Mouse (Mus musculus): ENCODE results near the gene G530012D18Rik. TPM values are rescaled to one million over a fixed set of nuclear protein-coding genes. Genes with fewer than 3 reads are reported as not detected.
"Not testable (repeated sequence)": the region's sequence is repeated elsewhere in the genome, so short reads cannot be mapped to it uniquely, and the experiment has no call there.

G530012D18Rik gene
- not detected for total RNA-seq (2021)
- long read RNA-seq: 0 reads

GRCm38 (mm10) chr1:85575376-85575775, at the start of gene G530012D18Rik:
Gene G530012D18Rik, plus strand, starts transcription at chr1:85575676.
- not testable (repeated sequence) for DNase-seq (ENCODE audit: low spot score in 2 of 2)

GRCm38 (mm10) chr1:85526401-85526800, 49.1 kb upstream of the G530012D18Rik start:
- DNase-seq (ENCODE audit: low spot score in 2 of 2): not testable (repeated sequence)

DNA sequence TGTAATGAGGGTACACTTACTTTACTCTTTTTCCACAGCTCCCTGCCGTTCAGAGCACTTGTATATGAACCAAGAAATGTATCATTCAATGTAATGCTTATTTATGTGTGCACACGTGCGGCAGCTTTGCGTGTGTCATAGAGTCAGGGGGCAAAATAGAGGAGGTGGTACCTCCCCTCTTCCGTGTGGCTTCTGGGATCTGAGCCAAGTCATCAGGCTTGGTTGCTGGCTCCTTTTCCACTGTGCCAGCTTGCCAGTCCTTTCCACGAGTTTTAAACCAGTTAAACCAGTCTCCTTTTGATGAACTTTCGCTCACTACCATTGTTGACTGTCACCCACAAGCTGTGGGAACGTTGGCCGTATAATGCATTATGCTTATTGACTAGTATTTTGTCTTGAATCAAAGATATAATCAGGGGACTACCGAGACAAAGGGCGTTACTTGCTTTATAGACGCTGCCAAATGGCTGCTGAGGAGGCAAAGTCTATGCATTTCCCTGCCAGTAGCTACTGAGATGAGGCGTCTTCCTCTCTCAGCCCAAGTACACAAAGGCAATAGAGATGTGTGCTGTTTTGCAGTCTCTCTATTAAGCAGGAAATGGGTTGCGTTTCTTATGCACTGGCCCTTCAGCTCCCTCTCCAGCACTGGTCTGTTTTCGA, 46.9 kb upstream of the G530012D18Rik start:
- peak in 1 of 2 experiments; percentile 8 for DNase-seq (ENCODE audit: low spot score in 2 of 2)

DNA sequence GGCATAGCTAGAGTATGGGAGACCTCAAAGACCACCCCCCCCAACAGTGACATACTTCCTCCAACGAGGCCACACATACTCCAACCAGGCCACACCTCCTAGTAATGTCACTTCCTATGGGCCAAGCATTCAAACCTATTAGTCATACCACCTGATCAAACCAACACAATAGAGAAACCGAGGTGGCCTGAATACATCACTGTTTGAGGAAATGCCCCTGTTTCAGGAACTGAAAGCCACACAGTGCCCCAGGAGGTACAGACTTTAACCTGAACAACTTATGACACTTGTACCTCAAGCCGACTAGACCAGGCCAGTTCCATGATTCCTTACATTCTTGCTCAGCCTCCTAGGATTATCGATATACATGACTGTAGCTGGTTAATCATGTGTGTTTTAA, 31.7 kb upstream of the G530012D18Rik start:
- not testable (repeated sequence) for DNase-seq (ENCODE audit: low spot score in 2 of 2)

DNA sequence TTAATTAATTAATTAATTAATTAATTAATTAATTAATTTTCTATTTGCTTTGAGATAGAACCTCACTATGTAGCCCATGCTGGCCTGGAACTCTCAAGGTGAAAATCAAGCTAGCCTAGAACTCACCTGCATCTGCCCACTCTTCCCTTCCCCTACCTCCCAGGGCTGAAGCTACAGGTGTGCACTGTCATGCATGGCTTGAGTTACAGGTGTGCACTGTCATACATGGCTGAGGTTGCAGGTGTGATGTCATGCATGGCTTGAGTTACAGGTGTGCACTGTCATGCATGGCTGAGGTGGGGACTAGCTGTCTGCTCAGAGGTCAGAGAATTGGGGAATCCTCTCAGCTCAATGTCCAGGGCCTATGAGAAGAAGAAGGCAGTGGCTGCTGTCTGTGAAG, 29.0 kb upstream of the G530012D18Rik start:
- DNase-seq (ENCODE audit: low spot score in 2 of 2): not testable (repeated sequence)

DNA sequence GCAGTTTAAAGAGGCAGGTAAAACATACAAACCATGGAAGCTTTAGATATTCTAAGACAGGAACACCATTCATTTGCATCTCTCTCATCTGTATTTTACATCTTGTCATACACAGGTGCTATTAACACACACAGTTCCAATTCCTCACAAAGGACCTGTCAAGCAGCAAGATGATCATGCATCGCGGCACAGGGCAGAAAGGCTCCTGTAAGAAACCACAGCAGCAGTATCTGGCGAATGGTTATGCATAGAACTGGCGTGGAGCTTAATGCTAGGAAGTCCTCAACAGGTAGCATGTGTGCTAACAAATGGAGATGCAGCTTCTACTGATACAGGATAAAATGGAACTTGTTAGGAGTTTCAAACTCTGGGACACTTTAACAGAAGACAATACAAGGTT, 20.2 kb upstream of the G530012D18Rik start:
- peak in 1 of 2 experiments; percentile 31 for DNase-seq (ENCODE audit: low spot score in 2 of 2)

DNA sequence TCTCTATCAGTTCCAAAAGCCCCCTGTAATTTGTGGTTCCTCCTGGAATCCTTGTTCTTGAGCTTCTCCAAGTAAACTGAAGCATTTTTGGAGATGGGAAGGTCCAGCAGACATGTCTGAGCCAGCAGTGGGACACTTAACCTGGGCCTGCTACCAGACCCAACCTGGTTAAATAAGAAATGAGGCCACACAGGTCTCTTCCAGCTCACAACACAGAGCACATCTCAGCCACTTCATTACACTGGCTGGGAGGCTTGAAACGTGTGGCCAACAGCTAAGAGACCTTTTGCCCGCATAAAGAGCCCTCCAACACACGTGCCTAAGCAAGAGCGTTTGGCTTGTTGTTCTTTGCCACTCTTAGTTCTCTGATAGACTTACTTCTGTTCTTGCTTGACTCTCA, 1.9 kb upstream of the G530012D18Rik start:
- not testable (repeated sequence) for DNase-seq (ENCODE audit: low spot score in 2 of 2)

- not testable (repeated sequence) for DNase-seq (ENCODE audit: low spot score in 2 of 2)
Observed at GRCm38 (mm10) chr1:85578372-85579010, 3.0 kb downstream of the G530012D18Rik start.

- DNase-seq (ENCODE audit: low spot score in 2 of 2): not testable (repeated sequence)
Observed at GRCm38 (mm10) chr1:85579199-85580147, 4.0 kb downstream of the G530012D18Rik start.

GRCm38 (mm10) chr1:85580148-85580534, 4.7 kb downstream of the G530012D18Rik start:
- not testable (repeated sequence) for DNase-seq (ENCODE audit: low spot score in 2 of 2)

GRCm38 (mm10) chr1:85580578-85580977, 5.1 kb downstream of the G530012D18Rik start:
- DNase-seq (ENCODE audit: low spot score in 2 of 2): not testable (repeated sequence)

DNA sequence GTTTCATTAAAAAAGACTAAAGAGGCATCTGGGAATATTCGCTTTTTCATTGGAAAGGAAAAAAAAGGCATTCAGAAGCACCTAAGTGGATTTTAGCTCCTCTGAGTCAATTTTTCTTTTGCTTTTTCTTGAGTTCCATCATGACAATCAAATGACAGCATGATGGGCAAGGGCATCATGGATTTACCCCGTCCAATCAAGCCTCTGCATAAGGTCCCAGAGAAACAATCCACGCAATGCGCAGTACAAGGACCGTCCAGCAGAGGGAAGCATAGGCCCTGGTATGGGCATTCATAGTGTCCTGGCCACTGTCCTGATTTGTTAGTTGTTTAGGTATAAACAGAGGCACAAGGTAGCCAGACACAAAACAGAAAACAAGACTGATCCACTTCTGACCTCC, 6.0 kb downstream of the G530012D18Rik start:
- not testable (repeated sequence) for DNase-seq (ENCODE audit: low spot score in 2 of 2)

GRCm38 (mm10) chr1:85588697-85589096, 13.2 kb downstream of the G530012D18Rik start:
- not testable (repeated sequence) for DNase-seq (ENCODE audit: low spot score in 2 of 2)

DNA sequence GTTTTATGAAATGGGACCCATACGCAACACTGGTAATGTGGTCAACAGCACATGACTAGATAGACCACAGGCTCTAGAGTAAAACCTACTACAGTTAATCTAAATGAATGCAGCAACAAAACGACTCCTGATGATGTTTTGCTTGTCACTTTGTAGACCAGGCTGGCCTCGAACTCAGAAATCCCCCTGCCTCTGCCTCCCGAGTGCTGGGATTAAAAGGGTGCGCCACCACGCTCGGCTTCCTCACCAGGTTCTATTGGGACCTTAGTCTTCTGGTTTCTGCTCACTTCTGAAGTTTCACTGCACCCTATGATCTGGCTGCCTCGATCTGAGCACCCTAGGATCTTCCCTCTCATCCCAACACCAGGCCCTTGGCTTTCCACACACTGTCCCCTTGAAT, 17.1 kb downstream of the G530012D18Rik start:
- DNase-seq (ENCODE audit: low spot score in 2 of 2): not testable (repeated sequence)

- not testable (repeated sequence) for DNase-seq (ENCODE audit: low spot score in 2 of 2)
Observed at GRCm38 (mm10) chr1:85598271-85599012, 23.0 kb downstream of the G530012D18Rik start, which contains the start of gene Sp110. Gene Sp110, minus strand, starts transcription at chr1:85598817.

- not testable (repeated sequence) for DNase-seq (ENCODE audit: low spot score in 2 of 2)
Observed at GRCm38 (mm10) chr1:85600078-85600477, 24.6 kb downstream of the G530012D18Rik start, which contains the start of gene Sp140. Gene Sp140, plus strand, starts transcription at chr1:85600378.

- not testable (repeated sequence) for DNase-seq (ENCODE audit: low spot score in 2 of 2)
Observed at GRCm38 (mm10) chr1:85600794-85601193, 25.3 kb downstream of the G530012D18Rik start.

GRCm38 (mm10) chr1:85604341-85604740, 28.9 kb downstream of the G530012D18Rik start:
- DNase-seq (ENCODE audit: low spot score in 2 of 2): not testable (repeated sequence)

DNA sequence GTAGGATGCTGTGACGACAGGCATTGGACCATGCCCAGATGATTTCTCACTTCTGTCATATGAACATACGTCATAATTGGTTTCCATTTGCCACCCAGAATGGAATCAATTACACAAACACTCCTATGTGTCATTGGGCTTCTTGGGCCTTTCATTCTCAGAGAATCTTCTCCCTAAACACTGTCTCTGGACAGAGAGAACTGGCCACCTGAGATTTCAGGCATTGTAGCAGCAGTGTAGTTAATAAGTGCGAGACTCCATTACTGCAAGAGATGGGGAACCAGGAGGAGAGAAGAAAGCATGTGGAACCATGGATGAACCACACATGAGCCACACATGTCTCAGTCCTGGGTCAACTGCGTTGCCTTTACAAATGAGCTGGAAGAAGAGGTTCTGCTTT, 32.9 kb downstream of the G530012D18Rik start:
- DNase-seq (ENCODE audit: low spot score in 2 of 2): not testable (repeated sequence)

- not testable (repeated sequence) for DNase-seq (ENCODE audit: low spot score in 2 of 2)
Observed at GRCm38 (mm10) chr1:85610581-85610980, 35.1 kb downstream of the G530012D18Rik start.
